Mouse (Mus musculus) liver, embryonic 16.5 days (tissue): ENCODE data around the gene Bub1b. TPM values are rescaled to one million over a fixed set of nuclear protein-coding genes. Genes with fewer than 3 reads are reported as not detected.

ENCODE experiments used
- ATAC-seq: fragments of 200-750 bp; cut with Nextera tagmentation; 2 replicates; pipeline ENCODE4 v1.8.0; 2017; ENCODE audit warnings: low read depth, mild to moderate bottlenecking, moderate number of reproducible peaks, moderate library complexity
- H3K27ac ChIP-seq: fragments of 300-500 bp; sonication (generic); 2 replicates; pipeline ENCODE4 v1.5.1; 2014; ENCODE audit warnings: mild to moderate bottlenecking, low read length
- H3K27me3 ChIP-seq: fragments of 300-500 bp; sonication (generic); 2 replicates; pipeline ENCODE4 v1.6.1; 2014; ENCODE audit warnings: low read depth, low read length, mixed read lengths; ENCODE audit not compliant: control insufficient read depth, insufficient read depth
- H3K36me3 ChIP-seq: fragments of 300-500 bp; sonication (generic); 2 replicates; pipeline ENCODE4 v1.6.1; 2014; ENCODE audit warnings: mild to moderate bottlenecking; ENCODE audit not compliant: control insufficient read depth, insufficient read depth
- H3K4me1 ChIP-seq: fragments of 300-500 bp; sonication (generic); 2 replicates; pipeline ENCODE4 v1.6.1; 2014; ENCODE audit warnings: low read depth, low read length, mixed read lengths; ENCODE audit not compliant: control insufficient read depth
- H3K4me2 ChIP-seq: fragments of 300-500 bp; sonication (generic); 2 replicates; pipeline ENCODE4 v1.6.1; 2014; ENCODE audit warnings: low read depth, low read length, mixed read lengths
- H3K4me3 ChIP-seq: fragments of 300-500 bp; sonication (generic); 2 replicates; pipeline ENCODE4 v1.5.1; 2014; ENCODE audit warnings: low read depth, mild to moderate bottlenecking, low read length
- H3K9ac ChIP-seq: fragments of 300-500 bp; sonication (generic); 2 replicates; pipeline ENCODE4 v1.6.1; 2014; ENCODE audit warnings: low read depth, low read length
- H3K9me3 ChIP-seq: fragments of 300-500 bp; sonication (generic); replicated peaks from 2 replicates; pipeline ENCODE4 v1.6.1; 2016; ENCODE audit warnings: low read length; ENCODE audit not compliant: control insufficient read depth
- WGBS: fragments of 180-500 bp; shearing (Covaris S2); extraction: QIAGEN DNeasy Blood & Tissue Kit; methylation state at CpG from one replicate; pipeline ENCODE4 v1.1.7; 2014; ENCODE audit not compliant: insufficient replicate concordance; 5-methylcytosine and 5-hydroxymethylcytosine counted together
- polyA plus RNA-seq: library from polyadenylated mRNA; unstranded; fragments of >200 nt; fragmentation: Nextera tagmentation; extraction: Ambion mirVana; gene quantifications from 2 replicates; pipeline ENCODE4 v1.2.1, GENCODE M21; 2015

The Bub1b gene
- polyA plus RNA-seq, 1 experiment from 2014 or later, result 40.6 TPM

DNA sequence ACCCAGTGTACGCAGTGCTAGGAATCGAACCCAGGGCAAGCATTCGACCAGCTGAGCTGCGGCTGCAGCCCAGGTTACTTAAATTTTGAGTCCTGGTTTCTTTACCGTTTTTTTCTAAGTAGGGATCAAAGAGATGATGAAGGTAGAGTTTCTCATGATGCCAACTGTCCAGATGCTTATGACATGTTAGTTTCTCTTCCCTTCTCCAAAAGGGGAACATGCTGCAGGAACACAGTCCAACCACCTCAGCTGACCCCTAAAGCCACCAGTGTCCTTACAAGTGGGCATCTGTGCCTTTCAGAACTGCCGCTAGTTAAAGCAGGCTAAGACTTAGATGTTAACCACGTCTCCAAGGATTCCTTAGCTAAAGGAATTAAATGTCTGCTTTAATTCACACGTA lies 30.8 kb upstream of the Bub1b start:
- no peaks in the 10 kb centered on the region for H3K27me3 ChIP-seq
- no peaks in the 10 kb centered on the region for H3K36me3 ChIP-seq
- 72% methylated on average over 8 of the region's 8 CpGs for whole genome bisulfite sequencing
- H3K4me2 ChIP-seq, result no peak overlapping the region
- ATAC-seq, result no peak
- H3K27ac ChIP-seq, result no peak overlapping the region
- no peaks in the 10 kb centered on the region for H3K4me1 ChIP-seq
- no peaks in the 10 kb centered on the region for H3K9me3 ChIP-seq
- H3K4me3 ChIP-seq, result no peak overlapping the region
- no peak overlapping the region for H3K9ac ChIP-seq

DNA sequence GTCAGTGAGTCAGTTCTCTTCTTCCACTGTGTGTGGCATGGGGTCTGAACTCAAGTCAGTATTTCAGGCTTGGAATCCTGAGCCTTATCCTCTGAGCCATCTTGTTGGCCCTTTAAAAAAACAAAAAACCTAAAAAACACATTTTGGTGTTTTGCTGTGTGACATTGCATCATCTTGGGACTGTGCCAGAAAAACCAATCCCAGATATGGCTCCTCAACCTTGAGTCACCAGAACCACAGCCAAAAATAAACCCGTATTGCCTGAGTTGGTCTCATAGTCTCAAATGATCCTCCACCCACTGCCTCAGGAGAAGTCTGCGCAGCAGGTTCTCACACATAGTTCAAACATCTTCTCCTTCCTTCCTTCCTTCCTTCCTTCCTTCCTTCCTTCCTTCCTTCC lies 27.1 kb upstream of the Bub1b start:
- H3K27ac ChIP-seq, result no peak overlapping the region
- WGBS, result 56% methylated on average over 2 of the region's 2 CpGs
- no peak overlapping the region for H3K4me3 ChIP-seq
- no peaks in the 10 kb centered on the region for H3K4me1 ChIP-seq
- no peak for ATAC-seq
- H3K4me2 ChIP-seq, result no peak overlapping the region
- no peaks in the 10 kb centered on the region for H3K36me3 ChIP-seq
- H3K9ac ChIP-seq, result no peak overlapping the region
- no peaks in the 10 kb centered on the region for H3K9me3 ChIP-seq
- no peaks in the 10 kb centered on the region for H3K27me3 ChIP-seq

DNA sequence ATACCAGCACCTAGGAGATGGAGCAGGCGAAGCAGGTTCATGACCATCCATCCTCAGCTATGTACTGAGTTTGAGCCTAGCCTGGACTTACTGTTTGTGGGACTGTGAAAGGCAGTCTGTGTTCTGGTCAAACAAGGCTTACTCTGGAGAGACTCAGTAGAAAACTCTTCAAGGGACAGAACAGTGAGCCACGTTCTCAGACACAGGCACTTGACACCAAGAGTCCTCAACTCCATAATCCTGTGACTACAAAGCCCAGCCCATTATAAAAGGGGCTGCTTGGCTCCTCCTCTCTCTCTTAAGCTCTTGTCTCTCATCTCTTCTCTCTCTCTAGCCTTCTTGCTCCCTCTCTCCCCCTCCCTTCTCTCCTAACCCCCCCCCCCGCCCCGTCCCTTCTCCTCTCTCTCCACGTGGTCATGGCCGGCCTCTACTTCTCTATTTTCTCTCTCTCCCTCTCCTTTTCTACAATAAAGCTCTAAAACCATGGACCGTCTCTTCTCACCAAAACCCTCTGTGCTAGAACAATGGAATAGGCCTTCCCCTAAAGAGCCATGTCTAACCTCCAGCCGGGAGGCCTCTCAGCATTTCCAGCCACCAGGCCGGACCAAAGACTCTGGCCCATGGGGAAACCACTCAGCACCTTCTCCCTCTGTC lies 25.7 kb upstream of the Bub1b start:
- no peaks in the 10 kb centered on the region for H3K36me3 ChIP-seq
- H3K9me3 ChIP-seq, result no peaks in the 10 kb centered on the region
- H3K9ac ChIP-seq, result no peak overlapping the region
- H3K4me3 ChIP-seq, result no peak overlapping the region
- 54% methylated on average over 8 of the region's 9 CpGs for WGBS
- no peak overlapping the region for H3K4me2 ChIP-seq
- no peak overlapping the region for H3K27ac ChIP-seq
- ATAC-seq, result no peak
- H3K27me3 ChIP-seq, result no peaks in the 10 kb centered on the region
- no peaks in the 10 kb centered on the region for H3K4me1 ChIP-seq

DNA sequence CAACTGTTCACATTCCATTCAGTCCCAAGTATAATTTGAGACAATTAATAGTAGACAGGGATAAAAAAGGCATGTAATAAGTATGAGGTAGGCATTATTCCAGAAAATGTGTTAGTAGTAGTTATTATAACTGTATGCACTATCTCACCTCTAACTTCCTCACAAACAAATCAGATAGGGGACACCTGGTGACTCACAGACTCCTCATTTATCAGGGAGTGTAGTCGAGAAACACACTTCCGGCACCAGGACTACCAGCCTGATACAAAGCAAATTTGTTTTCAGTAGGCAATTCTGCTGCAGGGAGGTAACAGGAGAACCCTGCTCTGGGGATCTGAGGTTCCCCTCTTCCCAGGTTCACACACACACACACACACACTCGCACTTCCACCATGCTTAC lies 24.9 kb upstream of the Bub1b start:
- 43% methylated on average over 3 of the region's 3 CpGs for WGBS
- H3K9me3 ChIP-seq, result no peaks in the 10 kb centered on the region
- no peaks in the 10 kb centered on the region for H3K36me3 ChIP-seq
- no peak overlapping the region for H3K4me3 ChIP-seq
- H3K27me3 ChIP-seq, result no peaks in the 10 kb centered on the region
- no peak for ATAC-seq
- H3K4me2 ChIP-seq, result no peak overlapping the region
- H3K4me1 ChIP-seq, result no peaks in the 10 kb centered on the region
- H3K9ac ChIP-seq, result no peak overlapping the region
- H3K27ac ChIP-seq, result no peak overlapping the region

- H3K9me3 ChIP-seq, result no peaks in the 10 kb centered on the region
These were observed 12.0 kb upstream of the Bub1b start for GRCm38 (mm10) chr2:118586013-118586412.

GRCm38 (mm10) chr2:118587686-118588085 lies 10.3 kb upstream of the Bub1b start:
- Histone ChIP-seq H3K9me3 (no peaks in the 10 kb centered on the region), H3K4me2 (no peak overlapping the region), H3K27ac (no peak overlapping the region), H3K36me3 (no peaks in the 10 kb centered on the region), H3K4me3 (no peak overlapping the region), H3K27me3 (no peaks in the 10 kb centered on the region), H3K4me1 (no peaks in the 10 kb centered on the region), H3K9ac (no peak overlapping the region)
- WGBS, result 39% methylated on average over 3 of the region's 3 CpGs
- ATAC-seq, result no peak

More at GRCm38 (mm10) chr2:118586013-118586412, 12.0 kb upstream of the Bub1b start:
- H3K4me3 ChIP-seq, result no peak overlapping the region
- 61% methylated on average over 5 of the region's 5 CpGs for WGBS
- no peak for ATAC-seq
- H3K4me1 ChIP-seq, result no peaks in the 10 kb centered on the region
- no peaks in the 10 kb centered on the region for H3K36me3 ChIP-seq
- H3K27me3 ChIP-seq, result no peaks in the 10 kb centered on the region
- H3K4me2 ChIP-seq, result no peak overlapping the region
- H3K9ac ChIP-seq, result no peak overlapping the region
- H3K27ac ChIP-seq, result no peak overlapping the region

- Histone ChIP-seq H3K36me3 (no peaks in the 10 kb centered on the region), H3K4me3 (no peak overlapping the region), H3K27ac (no peak overlapping the region), H3K27me3 (no peaks in the 10 kb centered on the region), H3K4me2 (no peak overlapping the region), H3K9me3 (no peaks in the 10 kb centered on the region), H3K4me1 (no peaks in the 10 kb centered on the region), H3K9ac (no peak overlapping the region)
- WGBS, result 41% methylated on average over 4 of the region's 4 CpGs
- no peak for ATAC-seq
These were observed 6.9 kb upstream of the Bub1b start for GRCm38 (mm10) chr2:118591083-118591482.

- Histone ChIP-seq H3K9ac (peak overlapping the region; percentile 92), H3K36me3 (peaks cover 32% of the 10 kb centered on the region), H3K4me2 (peak overlapping the region; percentile 54), H3K4me3 (peak overlapping the region; percentile 91), H3K4me1 (peaks cover 24% of the 10 kb centered on the region), H3K27me3 (no peaks in the 10 kb centered on the region), H3K27ac (no peak overlapping the region), H3K9me3 (no peaks in the 10 kb centered on the region)
- no peak for ATAC-seq
- WGBS, result 21% methylated on average over 5 of the region's 5 CpGs
These were observed 1.1 kb downstream of the Bub1b start for GRCm38 (mm10) chr2:118599087-118599486.

- H3K4me3 ChIP-seq, result no peak overlapping the region
- WGBS, result 78% methylated on average over 18 of the region's 18 CpGs
- no peaks in the 10 kb centered on the region for H3K27me3 ChIP-seq
- peaks cover 24% of the 10 kb centered on the region for H3K4me1 ChIP-seq
- ATAC-seq, result no peak
- H3K36me3 ChIP-seq, result peaks cover 53% of the 10 kb centered on the region
- no peaks in the 10 kb centered on the region for H3K9me3 ChIP-seq
- 0 out of 2 replicates have a peak overlapping the region, but pooled peaks have one; percentile 2 for H3K4me2 ChIP-seq
- H3K27ac ChIP-seq, result no peak overlapping the region
- H3K9ac ChIP-seq, result no peak overlapping the region
These were observed 3.7 kb downstream of the Bub1b start for GRCm38 (mm10) chr2:118601599-118602263.
